Mouse (Mus musculus) ES-E14 (cell line): ENCODE results near the gene Lmx1b. TPM values are rescaled to one million over a fixed set of nuclear protein-coding genes. Genes with fewer than 3 reads are reported as not detected.

Source experiments
- DNase-seq: peaks from one replicate; pipeline ENCODE4 v3.0.0-alpha.2; 2013; ENCODE audit warnings: low read depth, low spot score
- H3K27ac ChIP-seq: 2 replicates; pipeline ENCODE4 v1.5.1; 2012; ENCODE audit warnings: low read depth, mild to moderate bottlenecking, low read length, moderate library complexity, mixed read lengths; ENCODE audit not compliant: poor library complexity, insufficient read depth, severe bottlenecking
- H3K36me3 ChIP-seq: 2 replicates; pipeline ENCODE4 v1.6.1; 2012; ENCODE audit warnings: mild to moderate bottlenecking, low read length, moderate library complexity, mixed read lengths; ENCODE audit not compliant: control insufficient read depth, poor library complexity, insufficient read depth, severe bottlenecking
- H3K4me1 ChIP-seq, 2 experiments: fragments of 150-350 bp in 1 of 2; sonication (generic) in 1 of 2; 2 replicates each; pipeline ENCODE4 v1.6.1; 2012; ENCODE audit warnings: low read length in 2 of 2, mild to moderate bottlenecking in 1 of 2, mixed read lengths in 1 of 2; ENCODE audit not compliant: control insufficient read depth in 2 of 2, insufficient read depth in 2 of 2, poor library complexity in 1 of 2
- H3K4me3 ChIP-seq, 2 experiments: fragments of 150-350 bp in 1 of 2; sonication (generic) in 1 of 2; 2 replicates each; pipeline ENCODE4 v1.5.1; 2012; ENCODE audit warnings: low read length in 2 of 2, low read depth in 1 of 2, mild to moderate bottlenecking in 1 of 2, mixed read lengths in 1 of 2; ENCODE audit not compliant: insufficient read depth in 1 of 2, poor library complexity in 1 of 2, severe bottlenecking in 1 of 2
- H3K9ac ChIP-seq: 2 replicates; pipeline ENCODE4 v1.6.1; 2012; ENCODE audit warnings: low read depth, mild to moderate bottlenecking, low read length, mixed read lengths; ENCODE audit not compliant: poor library complexity, insufficient read depth, severe bottlenecking
- H3K9me3 ChIP-seq: fragments of 150-350 bp; sonication (generic); 2 replicates; pipeline ENCODE4 v1.6.1; 2012; ENCODE audit warnings: low read depth, mild to moderate bottlenecking, low read length; ENCODE audit not compliant: control insufficient read depth, insufficient read depth
- CHD2 ChIP-seq: IDR thresholded peaks from 2 replicates; pipeline ENCODE4 v1.6.1; 2014; ENCODE audit warnings: mild to moderate bottlenecking, low read depth, low read length, inconsistent platforms
- HCFC1 ChIP-seq: IDR thresholded peaks from 2 replicates; pipeline ENCODE4 v1.6.1; 2012; ENCODE audit warnings: low read length, inconsistent platforms, borderline replicate concordance; ENCODE audit not compliant: insufficient read depth
- MAFK ChIP-seq: IDR thresholded peaks from 2 replicates; pipeline ENCODE4 v1.6.1; 2014; ENCODE audit warnings: mild to moderate bottlenecking, low read depth, low read length, inconsistent platforms; ENCODE audit not compliant: insufficient read depth
- ZC3H11A ChIP-seq: IDR thresholded peaks from 2 replicates; pipeline ENCODE4 v1.6.1; 2012; ENCODE audit warnings: low read depth, mild to moderate bottlenecking, inconsistent platforms, low read length, borderline replicate concordance
- ZNF384 ChIP-seq: IDR thresholded peaks from 2 replicates; pipeline ENCODE4 v1.6.1; 2012; ENCODE audit warnings: low read depth, low read length, inconsistent platforms
- in situ Hi-C, 2 experiments: fragments of 600-800 bp; cut with MboI; formaldehyde crosslinking; loops; one replicate each; pipeline ENCODE4 v1.15.1; 2025; ENCODE audit warnings: low sequenced_read_pairs in 2 of 2, inconsistent platforms in 1 of 2; ENCODE audit not compliant: unreplicated experiment in 2 of 2
- total RNA-seq: library from RNA; depleted of rRNA; stranded (reverse); fragments of 300-350 nt; gene quantifications from 2 replicates; pipeline ENCODE4 v1.2.3, GENCODE M21; 2012; rRNA removed

Gene Lmx1b
- total RNA-seq: 0.32 and 0.67 TPM in 2 replicates

- Histone ChIP-seq H3K36me3 (no peaks in the 10 kb centered on the region), H3K9ac (no peak within 1 kb of the TSS), H3K4me1 (peaks cover 0 to 8% of the 10 kb centered on the region in 2 experiments; a peak in 2 of 4 replicates), H3K27ac (no peak within 1 kb of the TSS), H3K4me3 (peak within 1 kb of the TSS; percentile 18 to 62; a peak in 3 of 4 replicates), H3K9me3 (no peaks in the 10 kb centered on the region)
- DNase-seq: no peak
- in situ Hi-C loops: loop anchor here in 1 of 2 experiments (25.0 kb wide), 1 partner anchor 2003 kb away; the partner anchor contains the start of gene Prdm12
- TF ChIP-seq CHD2 (no peak), ZC3H11A (no peak), HCFC1 (no peak), MAFK (no peak), ZNF384 (no peak)
Measured at GRCm38 (mm10) chr2:33640171-33640721, at the start of gene Lmx1b. TSS of gene Lmx1b (minus strand) at chr2:33640511.

DNA sequence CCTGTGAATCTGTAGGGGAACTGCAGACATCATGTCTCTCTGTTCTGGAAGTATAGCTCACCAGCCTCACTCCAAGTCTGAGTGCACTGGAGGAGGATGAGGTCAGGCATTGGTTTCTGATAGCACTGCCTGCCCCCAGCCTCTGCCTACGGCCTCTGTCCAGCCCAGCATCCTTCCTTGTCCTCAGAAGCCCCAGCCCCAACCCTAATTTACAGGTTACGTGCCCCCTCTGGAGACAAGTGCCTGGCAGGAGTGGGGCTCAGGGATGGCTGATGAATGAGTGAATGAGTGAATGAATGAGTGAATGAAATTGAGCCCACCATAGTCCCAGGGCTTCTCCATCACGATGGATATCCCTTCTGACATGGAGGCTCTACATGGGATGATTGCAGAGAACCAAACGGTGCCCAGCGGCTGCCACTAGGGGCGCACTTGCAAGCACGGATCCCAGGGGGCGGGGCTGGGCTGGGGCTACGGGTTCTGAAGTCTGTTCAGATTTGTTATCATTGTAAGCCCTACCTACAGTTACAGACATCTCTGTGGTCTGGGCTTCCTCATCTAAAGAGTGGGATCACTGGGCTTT lies 49.7 kb upstream of the Lmx1b start:
- in situ Hi-C loops: no loop called here
- no peak overlapping the region for H3K27ac ChIP-seq
- no peak overlapping the region for H3K4me3 ChIP-seq
- no peak overlapping the region for H3K9ac ChIP-seq
- peaks cover 0 to 3% of the 10 kb centered on the region in 2 experiments; a peak in 1 of 4 replicates for H3K4me1 ChIP-seq
- no peaks in the 10 kb centered on the region for H3K9me3 ChIP-seq
- no peak for TF ChIP-seq ZNF384
- no peak for TF ChIP-seq CHD2
- TF ChIP-seq ZC3H11A: no peak
- no peak for TF ChIP-seq MAFK
- no peak for TF ChIP-seq HCFC1
- H3K36me3 ChIP-seq: no peaks in the 10 kb centered on the region
- DNase-seq: peak; percentile 66

DNA sequence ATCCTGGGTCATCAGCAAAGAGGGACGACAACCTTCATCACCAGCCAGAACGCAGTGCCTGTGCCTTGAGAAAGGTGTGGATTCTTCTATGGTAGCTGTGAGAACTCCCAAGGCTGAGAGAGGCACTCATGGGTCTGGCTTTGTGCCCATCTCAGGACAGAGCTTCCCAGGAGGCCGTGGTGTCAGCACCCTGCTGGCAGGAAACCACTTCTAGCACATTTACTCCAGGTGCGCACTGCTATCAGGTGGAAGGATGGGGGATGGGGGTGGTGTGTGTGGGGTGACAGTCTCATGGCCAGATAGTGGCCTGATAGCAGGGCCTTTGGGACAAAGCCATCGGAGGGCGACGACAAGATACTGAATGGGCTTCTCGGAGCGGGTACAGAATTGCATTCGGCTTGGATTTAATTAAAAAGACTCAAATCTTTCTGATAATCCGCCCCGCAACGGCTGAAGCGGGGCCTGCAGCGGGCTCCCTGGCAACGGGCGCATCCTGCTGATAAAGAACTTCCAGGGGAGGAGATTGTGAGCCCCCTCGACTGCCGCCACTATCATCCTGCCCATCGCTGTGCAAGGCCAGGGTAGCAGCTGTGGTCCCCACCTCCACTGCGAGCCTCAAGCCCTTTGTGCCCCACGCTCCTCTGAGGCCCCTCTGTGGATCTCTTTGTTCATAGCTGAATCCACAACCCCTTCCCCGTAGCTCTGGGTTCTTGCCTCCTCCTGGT lies 49.0 kb upstream of the Lmx1b start:
- peak overlapping the region; percentile 7 to 22; a peak in 2 of 4 replicates for H3K4me3 ChIP-seq
- H3K9ac ChIP-seq: no peak overlapping the region
- in situ Hi-C loops: no loop called here
- H3K9me3 ChIP-seq: no peaks in the 10 kb centered on the region
- no peaks in the 10 kb centered on the region for H3K36me3 ChIP-seq
- DNase-seq: no peak
- H3K4me1 ChIP-seq: peaks cover 0 to 3% of the 10 kb centered on the region in 2 experiments; a peak in 1 of 4 replicates
- H3K27ac ChIP-seq: no peak overlapping the region
- TF ChIP-seq ZNF384 (no peak), MAFK (no peak), ZC3H11A (no peak), HCFC1 (no peak), CHD2 (no peak)

DNA sequence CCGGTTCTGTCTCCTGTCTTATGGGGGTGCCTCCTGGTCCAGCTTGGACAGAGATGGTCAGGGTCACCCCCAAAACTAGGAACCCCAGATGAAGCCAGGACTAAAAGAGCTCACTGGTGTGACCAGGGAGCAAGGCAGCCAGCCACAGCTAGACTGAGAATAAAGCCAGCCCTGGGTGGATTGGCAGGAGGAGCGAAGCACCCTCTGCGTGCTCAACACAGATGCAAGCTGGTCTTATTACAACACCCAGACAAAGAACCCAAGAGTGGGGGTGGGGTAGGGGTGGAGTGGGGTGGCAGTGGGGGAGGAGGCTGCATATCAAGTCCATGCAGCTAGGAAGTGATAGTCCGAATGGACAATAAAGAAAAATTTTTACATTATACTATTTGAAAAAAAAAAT lies 43.3 kb upstream of the Lmx1b start:
- Histone ChIP-seq H3K4me1 (no peaks in the 10 kb centered on the region), H3K36me3 (no peaks in the 10 kb centered on the region), H3K9ac (no peak overlapping the region), H3K9me3 (no peaks in the 10 kb centered on the region), H3K27ac (no peak overlapping the region), H3K4me3 (no peak overlapping the region)
- no peak for TF ChIP-seq CHD2
- TF ChIP-seq HCFC1: no peak
- no peak for TF ChIP-seq ZC3H11A
- TF ChIP-seq ZNF384: no peak
- no peak for TF ChIP-seq MAFK
- no peak for DNase-seq
- in situ Hi-C loops: no loop called here
